ENCODE assay signal across 7 mouse cellular contexts in genomic region chr9:109038086-109038895, GRCm38 (mm10). TPM values are rescaled to one million over a fixed set of nuclear protein-coding genes. Genes with fewer than 3 reads are reported as not detected.
DNase-seq lines count a peak whose midpoint lies in the region; ATAC-seq and TF ChIP-seq lines count a peak whose summit lies in the region.

Gene Shisa5 (plus strand): TSS chr9:109038565.

- peak within 1 kb of the TSS; percentile 1; the same call in 1 of the 2 replicates for H3K27ac ChIP-seq in MEL (ENCODE audit: control insufficient read depth, low read depth, low read length)
- H3K27ac ChIP-seq in bone marrow, adult 2 months (ENCODE audit: control insufficient read depth, insufficient read depth, low read depth, low read length, poor library complexity) = peak within 1 kb of the TSS; percentile 78
- no peak within 1 kb of the TSS for H3K27ac ChIP-seq in forebrain, embryonic 16.5 days (ENCODE audit: low read length)
- H3K27ac ChIP-seq in hindbrain, embryonic 10.5 days = peak within 1 kb of the TSS; percentile 89

- under 1% methylated on average over 40 of the region's 40 CpGs for WGBS in bone marrow, adult 2 months
- under 1% methylated on average over 40 of the region's 40 CpGs for WGBS in forebrain, embryonic 16.5 days
- under 1% methylated on average over 40 of the region's 40 CpGs for WGBS in hindbrain, embryonic 10.5 days

- H3K4me3 ChIP-seq in MEL (ENCODE audit: control insufficient read depth in 1 of 2, insufficient read depth in 1 of 2, low read depth in 2 of 2, low read length in 2 of 2) = peak within 1 kb of the TSS; percentile 87 to 94
- peak within 1 kb of the TSS; percentile 78 for H3K4me3 ChIP-seq in bone marrow, adult 2 months (replicated peaks; ENCODE audit: control insufficient read depth, low read depth, low read length)
- peak within 1 kb of the TSS; percentile 51 for H3K4me3 ChIP-seq in forebrain, embryonic 16.5 days (replicated peaks; ENCODE audit: low read length)
- H3K4me3 ChIP-seq in hindbrain, embryonic 10.5 days = peak within 1 kb of the TSS; percentile 75

- TF ChIP-seq POLR2A in MEL (IDR thresholded peaks at IDR 0.05; ENCODE audit: control insufficient read depth in 1 of 2, insufficient read depth in 1 of 2, low read depth in 1 of 2, low read length in 2 of 2, poor library complexity in 1 of 2) = peak; percentile 76 to 83
- peak; percentile 81; the same call in 1 of the 2 replicates for TF ChIP-seq POLR2A in bone marrow, adult 2 months (IDR thresholded peaks at IDR 0.05; ENCODE audit: borderline replicate concordance, control insufficient read depth, low read depth, low read length)

- TF ChIP-seq EP300 in MEL (IDR thresholded peaks at IDR 0.05; ENCODE audit: low read depth in 1 of 2, low read length in 2 of 2) = peak in 1 of 2 experiments; percentile 11; a peak in 1 of 4 replicates

- no peaks in the 10 kb centered on the region for H3K27me3 ChIP-seq in MEL (ENCODE audit: control insufficient read depth in 1 of 2, insufficient read depth in 2 of 2, low read length in 2 of 2)
- no peaks in the 10 kb centered on the region for H3K27me3 ChIP-seq in forebrain, embryonic 16.5 days (replicated peaks; ENCODE audit: control insufficient read depth, insufficient read depth, low read length)
- H3K27me3 ChIP-seq in hindbrain, embryonic 10.5 days (ENCODE audit: insufficient read depth, poor library complexity, severe bottlenecking) = peaks cover 17% of the 10 kb centered on the region; the same call in 1 of the 2 replicates

- H3K79me2 ChIP-seq in MEL (ENCODE audit: control insufficient read depth, insufficient read depth, low read length, poor library complexity) = peaks cover 2% of the 10 kb centered on the region; the same call in 1 of the 2 replicates

- peak within 1 kb of the TSS; percentile 81 for H3K4me2 ChIP-seq in forebrain, embryonic 16.5 days (ENCODE audit: low read length)

- peaks cover 0 to 4% of the 10 kb centered on the region in 2 experiments; a peak in 1 of 4 replicates for H3K4me1 ChIP-seq in MEL (ENCODE audit: control insufficient read depth in 1 of 2, insufficient read depth in 2 of 2, low read length in 2 of 2)
- no peaks in the 10 kb centered on the region; the same call in 1 of the 2 replicates for H3K4me1 ChIP-seq in bone marrow, adult 2 months (ENCODE audit: control insufficient read depth, insufficient read depth, low read length)
- H3K4me1 ChIP-seq in forebrain, embryonic 16.5 days (replicated peaks; ENCODE audit: control insufficient read depth, insufficient read depth, low read length) = peaks cover 12% of the 10 kb centered on the region
- H3K4me1 ChIP-seq in hindbrain, embryonic 10.5 days (replicated peaks) = peaks cover 32% of the 10 kb centered on the region

- H3K9ac ChIP-seq in MEL (ENCODE audit: control insufficient read depth, low read depth, low read length, poor library complexity, severe bottlenecking) = peak within 1 kb of the TSS; percentile 84
- H3K9ac ChIP-seq in forebrain, embryonic 16.5 days (replicated peaks; ENCODE audit: low read depth, low read length) = peak within 1 kb of the TSS; percentile 63

- TF ChIP-seq CTCF in MEL (IDR thresholded peaks at IDR 0.05 in 2 of 3, conservative IDR thresholded peaks at IDR 0.05 in 1 of 3; ENCODE audit: control insufficient read depth in 1 of 3, insufficient read depth in 1 of 3, low read depth in 2 of 3, low read length in 3 of 3, poor library complexity in 1 of 3, severe bottlenecking in 1 of 3) = no peak
- no peak for TF ChIP-seq CTCF in bone marrow, adult 2 months (IDR thresholded peaks at IDR 0.05; ENCODE audit: control insufficient read depth, insufficient read depth, low read length)

- no peaks in the 10 kb centered on the region for H3K9me3 ChIP-seq in MEL (replicated peaks; ENCODE audit: insufficient read depth, low read length)
- no peaks in the 10 kb centered on the region for H3K9me3 ChIP-seq in forebrain, embryonic 16.5 days (ENCODE audit: control insufficient read depth, low read length)
- no peaks in the 10 kb centered on the region for H3K9me3 ChIP-seq in hindbrain, embryonic 10.5 days

- DNase-seq in MEL (ENCODE audit: low read depth, low spot score) = peak; percentile 81
- peak; percentile 77 for DNase-seq in hindbrain, embryonic 10.5 days (ENCODE audit: low spot score)
- no peak for DNase-seq in layer of hippocampus, postnatal 36 days
- peak; percentile 90 for DNase-seq in lung, postnatal 36 days
- DNase-seq in retina, embryonic 14.5 days (ENCODE audit: low spot score) = peak; percentile 61

- peak; percentile 74 for ATAC-seq in forebrain, embryonic 16.5 days

- peaks cover 0 to 2% of the 10 kb centered on the region in 2 experiments; a peak in 2 of 4 replicates for H3K36me3 ChIP-seq in MEL (ENCODE audit: control insufficient read depth in 1 of 2, insufficient read depth in 2 of 2, low read length in 2 of 2)
- no peaks in the 10 kb centered on the region for H3K36me3 ChIP-seq in forebrain, embryonic 16.5 days (ENCODE audit: control insufficient read depth, insufficient read depth)
- no peaks in the 10 kb centered on the region for H3K36me3 ChIP-seq in hindbrain, embryonic 10.5 days

- TF ChIP-seq RAD21 in MEL (IDR thresholded peaks at IDR 0.05; ENCODE audit: low read depth, low read length) = no peak

TF ChIP-seq in MEL, 35 proteins besides CTCF, POLR2A, EP300 and RAD21:
- TF ChIP-seq NELFE (IDR thresholded peaks at IDR 0.05; ENCODE audit: low read depth, low read length) (peak; percentile 76), MAZ (IDR thresholded peaks at IDR 0.05; ENCODE audit: low read depth, low read length) (peak; percentile 100), SIN3A (IDR thresholded peaks at IDR 0.05; ENCODE audit: low read length) (peak; percentile 61), POLR2AphosphoS2 (IDR thresholded peaks at IDR 0.05; ENCODE audit: low read length) (peak; percentile 47; the same call in 1 of the 2 replicates), RCOR1 (IDR thresholded peaks at IDR 0.05; ENCODE audit: low read depth, low read length) (0 out of 2 replicates have a peak, but pooled peaks have one; percentile 20), TCF12 (IDR thresholded peaks at IDR 0.05; ENCODE audit: low read depth, low read length) (peak; percentile 58), HCFC1 (IDR thresholded peaks at IDR 0.05; ENCODE audit: low read depth, low read length) (peak; percentile 62), ETS1 (IDR thresholded peaks at IDR 0.05; ENCODE audit: low read depth, low read length) (peak; percentile 39; the same call in 1 of the 2 replicates), MXI1 (IDR thresholded peaks at IDR 0.05; ENCODE audit: low read depth, low read length) (peak; percentile 63), ZC3H11A (IDR thresholded peaks at IDR 0.05; ENCODE audit: low read depth, low read length) (no peak), MYC (IDR thresholded peaks at IDR 0.05; ENCODE audit: low read depth, low read length) (no peak), ZMIZ1 (IDR thresholded peaks at IDR 0.05; ENCODE audit: low read depth, low read length) (peak; percentile 66; the same call in 1 of the 2 replicates), UBTF (IDR thresholded peaks at IDR 0.05; ENCODE audit: borderline replicate concordance, insufficient read depth, low read depth, low read length) (no peak), ZKSCAN1 (IDR thresholded peaks at IDR 0.05; ENCODE audit: low read depth, low read length) (no peak), ZNF384 (IDR thresholded peaks at IDR 0.05; ENCODE audit: low read depth, low read length) (no peak), NRF1 (IDR thresholded peaks at IDR 0.05; ENCODE audit: insufficient read depth, low read depth, low read length, poor library complexity, severe bottlenecking) (0 out of 2 replicates have a peak, but pooled peaks have one; percentile 11), GABPA (IDR thresholded peaks at IDR 0.05; ENCODE audit: low read depth, low read length) (no peak), MYB (IDR thresholded peaks at IDR 0.05; ENCODE audit: low read depth, low read length) (no peak), ELF1 (IDR thresholded peaks at IDR 0.05; ENCODE audit: low read depth, low read length) (peak; percentile 67)

RNA-seq across cellular contexts. Expression of gene Shisa5, which starts in this region (rescaled TPM):
- total RNA-seq in MEL (2012; rRNA removed) = 38.3 and 41.0 TPM in 2 replicates
- polyA plus RNA-seq in MEL (2012; ENCODE audit: insufficient read depth in 1 of 2, insufficient read length in 2 of 2, low read depth in 1 of 2, low replicate concordance in 2 of 2, missing spikeins in 1 of 2) = 10 to 100 TPM in 1 of 2 experiments, not detected in 1; 71.7 TPM
- polyA plus RNA-seq in bone marrow, adult 2 months (2011; ENCODE audit: insufficient read depth, insufficient read length, low replicate concordance, missing spikeins) = 69.2 and 133 TPM in 2 replicates
- polyA plus RNA-seq in forebrain, embryonic 16.5 days (2015; fragmentation: Nextera tagmentation; extraction: Ambion mirVana) = 52.4 and 52.7 TPM in 2 replicates
- 38.8 and 43.6 TPM in 2 replicates for polyA plus RNA-seq in hindbrain, embryonic 10.5 days (2016; fragmentation: Nextera tagmentation; extraction: Ambion mirVana)
- total RNA-seq in layer of hippocampus, postnatal 36 days (2021) = 10 to 100 TPM; 40.4 to 48.9 TPM

Comparison
In these comparisons a context has a peak if more than half of its experiments do, and no peak if none do; other contexts are left out.
1. DNase-seq: peak in MEL (single experiment), hindbrain, embryonic 10.5 days (single experiment), lung, postnatal 36 days (single experiment) and retina, embryonic 14.5 days (single experiment); none in layer of hippocampus, postnatal 36 days (0 of 2).
2. Peak in every context shown above with its lines, with median percentiles within 50 percentile points of each other: H3K4me3 ChIP-seq.